Mouse (Mus musculus) bone marrow macrophage, adult 2 months (primary cell): ENCODE results near the gene Ssh3. TPM values are rescaled to one million over a fixed set of nuclear protein-coding genes. Genes with fewer than 3 reads are reported as not detected.

Source experiments
- H3K27ac ChIP-seq: 2 replicates; pipeline ENCODE4 v1.5.1; 2012; ENCODE audit warnings: low read depth, low read length; ENCODE audit not compliant: insufficient read depth
- H3K4me1 ChIP-seq: 2 replicates; pipeline ENCODE4 v1.6.1; 2012; ENCODE audit warnings: low read length; ENCODE audit not compliant: control insufficient read depth, insufficient read depth
- H3K4me3 ChIP-seq: 2 replicates; pipeline ENCODE4 v1.5.1; 2012; ENCODE audit warnings: mild to moderate bottlenecking, low read length, moderate library complexity; ENCODE audit not compliant: insufficient read depth
- CTCF ChIP-seq: IDR thresholded peaks from 2 replicates; pipeline ENCODE4 v1.5.1; 2012; ENCODE audit warnings: low read depth, mild to moderate bottlenecking, low read length, moderate library complexity
- POLR2A ChIP-seq: IDR thresholded peaks from 2 replicates; pipeline ENCODE4 v1.6.1; 2012; ENCODE audit warnings: mild to moderate bottlenecking, low read depth, low read length, borderline replicate concordance
- polyA plus RNA-seq: library from polyadenylated mRNA; stranded (reverse); fragments of >200 nt; gene quantifications from 2 replicates; pipeline ENCODE4 v1.2.4, GENCODE M21; 2012; ENCODE audit not compliant: missing spikeins, insufficient read depth, insufficient read length

Ssh3 gene
- 84.2 and 87.6 TPM in 2 replicates for polyA plus RNA-seq

- TF ChIP-seq CTCF: no peak
- no peak for TF ChIP-seq POLR2A
- peak within 1 kb of the TSS; percentile 82 for H3K4me3 ChIP-seq
Observed at GRCm38 (mm10) chr19:4268566-4269361, at the start of gene Ssh3. TSS of gene Ssh3 (minus strand) at chr19:4269180.

GRCm38 (mm10) chr19:4317181-4317580, 48.2 kb upstream of the Ssh3 start:
- TF ChIP-seq POLR2A (no peak), CTCF (no peak)
- H3K4me1 ChIP-seq: peaks cover 10% of the 10 kb centered on the region
- no peak overlapping the region for H3K27ac ChIP-seq
- no peak overlapping the region for H3K4me3 ChIP-seq

More at GRCm38 (mm10) chr19:4268566-4269361, at the start of gene Ssh3:
- H3K27ac ChIP-seq: 0 out of 2 replicates have a peak within 1 kb of the TSS, but pooled peaks have one; percentile 5
- peaks cover 18% of the 10 kb centered on the region for H3K4me1 ChIP-seq

GRCm38 (mm10) chr19:4315223-4315944, 46.4 kb upstream of the Ssh3 start:
- Histone ChIP-seq H3K4me3 (no peak overlapping the region), H3K4me1 (peaks cover 5% of the 10 kb centered on the region), H3K27ac (no peak overlapping the region)
- TF ChIP-seq CTCF (no peak), POLR2A (no peak)

DNA sequence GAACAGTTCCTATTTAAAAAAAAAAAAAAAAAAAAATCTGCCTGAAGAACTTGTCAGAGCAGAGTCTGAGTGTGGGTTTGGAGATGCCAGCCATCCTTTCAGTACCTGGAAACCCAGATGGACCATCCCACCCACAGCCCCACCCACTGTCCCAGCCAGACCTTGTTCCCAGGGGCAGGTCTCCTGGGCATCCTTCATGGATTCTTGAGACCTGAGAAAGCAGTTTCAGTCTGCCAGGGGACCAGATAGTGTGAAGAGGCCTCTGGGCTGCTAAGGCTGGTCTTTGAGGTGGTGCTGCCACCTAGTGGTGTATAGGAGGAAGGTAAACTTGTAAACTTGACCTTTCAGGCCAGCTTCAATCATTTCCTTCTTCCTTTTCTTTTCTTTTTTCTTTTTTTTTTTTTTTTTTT, 40.8 kb upstream of the Ssh3 start:
- TF ChIP-seq CTCF: peak; percentile 62
- no peak for TF ChIP-seq POLR2A
- Histone ChIP-seq H3K27ac (no peak overlapping the region), H3K4me3 (no peak overlapping the region), H3K4me1 (peaks cover 2% of the 10 kb centered on the region; the same call in 1 of the 2 replicates)

DNA sequence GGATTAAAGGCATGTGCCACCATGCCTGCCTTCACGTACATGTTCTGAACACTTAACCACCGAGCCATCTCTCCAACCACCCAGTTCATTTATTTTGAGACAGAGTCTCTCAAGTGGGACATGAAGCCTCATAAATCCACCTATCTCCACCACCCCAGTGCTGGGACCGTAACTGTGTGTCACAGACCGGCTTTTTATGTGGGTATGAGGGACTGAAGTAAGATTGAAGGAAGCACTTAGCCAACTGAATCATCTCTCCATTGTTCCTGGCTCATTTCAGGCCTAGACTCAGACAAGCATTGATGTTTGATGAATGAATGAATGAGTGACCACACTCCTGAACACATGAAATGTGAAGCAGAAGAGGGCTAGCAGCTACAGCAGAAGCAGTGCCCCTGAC, 40.3 kb upstream of the Ssh3 start:
- H3K4me3 ChIP-seq: no peak overlapping the region
- TF ChIP-seq POLR2A (no peak), CTCF (no peak)
- no peak overlapping the region for H3K27ac ChIP-seq

DNA sequence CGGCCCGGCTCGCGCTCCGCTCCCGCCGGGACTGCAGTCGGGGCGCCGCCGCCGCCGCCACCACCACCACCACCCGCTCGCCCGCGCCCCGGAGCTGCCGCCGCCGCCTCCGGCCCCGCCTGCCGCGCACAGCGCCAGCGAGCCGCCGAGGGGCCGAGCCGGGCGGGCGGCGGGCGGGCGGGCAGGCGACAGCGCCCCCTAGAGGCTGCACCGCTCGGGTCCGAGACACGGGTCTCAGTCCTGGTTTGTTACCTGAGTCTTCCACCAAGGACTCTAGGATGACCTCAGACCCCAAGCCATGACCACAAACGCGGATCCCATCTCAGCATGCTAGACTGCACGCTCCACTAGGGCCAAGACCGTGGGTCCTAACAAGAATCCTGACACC, 37.2 kb upstream of the Ssh3 start, which contains the start of gene Grk2:
TSS of gene Grk2 (minus strand) at position 33 of the 388 bp plus-strand sequence.
- peak within 1 kb of the TSS; percentile 91 for H3K4me3 ChIP-seq
- TF ChIP-seq POLR2A (no peak), CTCF (no peak)
- peak within 1 kb of the TSS; percentile 98 for H3K27ac ChIP-seq
- peaks cover 14% of the 10 kb centered on the region for H3K4me1 ChIP-seq

More for the DNA sequence above, 40.3 kb upstream of the Ssh3 start:
- peaks cover 2% of the 10 kb centered on the region; the same call in 1 of the 2 replicates for H3K4me1 ChIP-seq

DNA sequence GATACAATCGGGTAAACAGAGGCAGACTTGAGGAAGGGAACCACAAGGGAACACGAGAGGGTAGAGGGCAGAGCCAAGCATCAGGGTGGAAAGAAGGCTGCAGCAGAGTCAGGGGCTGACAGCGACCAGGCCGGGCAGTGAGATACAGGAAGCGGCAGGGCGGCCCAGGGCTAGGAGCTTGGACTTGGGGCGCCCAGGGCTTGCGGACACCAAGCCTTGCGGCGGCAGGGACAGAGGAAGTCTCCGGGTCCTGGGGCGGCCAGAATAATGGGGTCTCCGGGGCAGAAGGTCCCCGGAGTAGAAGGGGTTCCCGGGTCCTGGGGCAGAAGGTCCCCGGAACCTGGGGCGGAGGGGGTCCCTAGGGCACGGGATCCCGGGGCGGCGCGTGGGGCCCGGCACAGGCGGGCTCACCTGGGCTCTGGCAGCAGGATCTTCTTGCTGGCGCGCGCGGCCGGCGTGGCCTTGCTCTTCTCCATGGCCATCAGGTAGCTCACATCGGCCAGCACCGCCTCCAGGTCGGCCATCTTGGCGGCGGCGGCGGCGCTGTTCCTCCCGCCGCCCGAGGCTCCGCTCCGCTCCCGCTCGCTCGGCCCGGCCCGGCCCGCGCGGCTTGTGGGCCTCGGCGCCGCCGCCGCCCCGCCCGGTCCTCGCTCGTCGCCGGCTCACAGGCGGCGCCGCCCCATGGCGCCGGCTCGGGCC, 36.7 kb upstream of the Ssh3 start:
- no peak for TF ChIP-seq POLR2A
- TF ChIP-seq CTCF: no peak
- Histone ChIP-seq H3K27ac (peak overlapping the region; percentile 98), H3K4me1 (peaks cover 19% of the 10 kb centered on the region), H3K4me3 (peak overlapping the region; percentile 91)

DNA sequence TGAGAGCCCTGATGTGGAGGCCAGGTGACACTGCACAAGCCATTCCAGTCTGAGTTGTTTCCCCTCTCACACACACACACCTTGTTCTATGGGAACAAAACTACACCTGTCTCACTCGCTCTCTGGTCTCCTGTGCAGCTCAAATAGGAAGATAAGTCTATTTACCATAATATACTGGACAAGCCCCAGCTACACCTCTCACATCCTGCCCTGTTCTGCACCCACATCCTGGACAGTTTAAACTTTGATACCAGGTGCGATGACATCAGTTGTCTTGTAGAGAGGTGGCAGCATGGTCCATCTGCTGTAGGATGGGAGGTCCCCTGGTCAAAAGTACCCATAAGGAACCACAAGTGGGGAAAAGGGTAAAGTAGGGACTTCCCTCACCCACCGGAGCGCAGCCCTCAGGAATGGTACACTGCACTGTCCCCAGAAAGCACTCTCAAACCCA, 35.9 kb upstream of the Ssh3 start:
- TF ChIP-seq CTCF (no peak), POLR2A (no peak)
- Histone ChIP-seq H3K4me1 (peaks cover 22% of the 10 kb centered on the region), H3K4me3 (peak overlapping the region; percentile 91)

DNA sequence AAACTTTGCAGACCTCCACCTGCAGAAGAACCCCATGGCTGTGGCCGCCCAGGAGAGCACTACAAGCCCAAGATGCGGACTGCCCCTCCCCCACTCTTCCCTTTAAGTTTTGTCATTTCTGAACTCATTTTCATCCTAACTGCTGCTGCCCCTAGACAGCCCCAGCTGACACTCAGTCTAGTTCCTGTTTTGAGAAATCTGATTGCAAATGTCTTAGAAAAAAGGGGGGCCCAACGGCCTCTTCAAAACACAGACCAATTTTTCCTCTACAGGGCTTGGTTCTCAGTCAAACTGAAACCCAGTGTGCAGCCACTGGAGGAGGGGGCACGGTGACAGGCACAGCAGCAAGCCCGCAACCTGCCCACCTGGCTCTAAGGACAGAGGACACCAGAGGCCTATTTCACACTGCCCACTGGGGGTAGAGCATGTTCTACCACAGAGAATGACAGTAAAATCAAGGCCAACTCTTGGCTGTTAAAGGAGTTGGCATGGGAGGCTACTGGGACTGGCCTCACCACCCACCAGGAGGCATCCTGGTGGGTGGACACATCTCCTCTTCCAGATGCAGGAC, 35.4 kb upstream of the Ssh3 start:
- TF ChIP-seq POLR2A (no peak), CTCF (no peak)
- Histone ChIP-seq H3K27ac (peak overlapping the region; percentile 98), H3K4me1 (peaks cover 26% of the 10 kb centered on the region), H3K4me3 (peak overlapping the region; percentile 91)

More for the DNA sequence above, 35.9 kb upstream of the Ssh3 start:
- peak overlapping the region; percentile 98 for H3K27ac ChIP-seq
